Mouse (Mus musculus) naive thymus-derived CD4-positive, alpha-beta T cell, adult 2 months (primary cell): ENCODE results near the gene Cdh20.

Experiments
- DNase-seq: peaks from one replicate; pipeline ENCODE4 v3.0.0-alpha.2; 2011; ENCODE audit warnings: low read depth

Gene Cdh20

DNA sequence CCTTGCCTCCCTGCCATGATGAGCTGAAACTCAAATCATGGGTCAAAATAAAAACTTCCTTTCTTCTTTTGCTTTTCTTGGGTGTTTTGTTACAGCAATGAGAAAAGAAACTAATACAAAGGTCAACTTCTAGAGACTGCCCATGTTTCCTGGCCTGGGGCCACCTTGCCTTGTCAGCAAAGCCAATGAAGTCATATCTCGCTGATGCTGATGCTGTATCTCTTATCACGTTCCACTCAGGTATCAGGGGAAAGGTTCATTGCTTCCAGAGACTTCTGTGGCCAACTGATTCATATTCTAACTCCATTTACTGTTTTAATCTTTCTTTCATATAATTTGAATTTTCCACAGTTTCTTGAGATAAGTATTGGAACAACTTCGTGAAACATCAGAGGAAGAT is 273.3 kb downstream of the Cdh20 start:
- DNase-seq: no peak
